Mouse (Mus musculus) liver, embryonic 12.5 days (tissue): ENCODE data around the gene Tbcb. TPM values are rescaled to one million over a fixed set of nuclear protein-coding genes. Genes with fewer than 3 reads are reported as not detected.
A peak's percentile ranks its signal among the peaks of the same experiment; 100 is the strongest.
"Not testable (repeated sequence)": the region's sequence is repeated elsewhere in the genome, so short reads cannot be mapped to it uniquely, and the experiment has no call there.

Source experiments
- ATAC-seq: fragments of 200-750 bp; cut with Nextera tagmentation; 2 replicates; pipeline ENCODE4 v1.8.0; 2017; ENCODE audit warnings: moderate number of reproducible peaks, mild to moderate bottlenecking, moderate library complexity
- H3K27ac ChIP-seq: fragments of 300-500 bp; sonication (generic); 2 replicates; pipeline ENCODE4 v1.5.1; 2016; ENCODE audit warnings: mild to moderate bottlenecking
- H3K27me3 ChIP-seq: fragments of 300-500 bp; sonication (generic); replicated peaks from 2 replicates; pipeline ENCODE4 v1.6.1; 2016; ENCODE audit warnings: mild to moderate bottlenecking, moderate library complexity
- H3K36me3 ChIP-seq: fragments of 300-500 bp; sonication (generic); 2 replicates; pipeline ENCODE4 v1.6.1; 2016; ENCODE audit warnings: mild to moderate bottlenecking, moderate library complexity
- H3K4me1 ChIP-seq: fragments of 300-500 bp; sonication (generic); 2 replicates; pipeline ENCODE4 v1.6.1; 2016
- H3K4me2 ChIP-seq: fragments of 300-500 bp; sonication (generic); 2 replicates; pipeline ENCODE4 v1.6.1; 2016; ENCODE audit warnings: mild to moderate bottlenecking, moderate library complexity
- H3K4me3 ChIP-seq: fragments of 300-500 bp; sonication (generic); 2 replicates; pipeline ENCODE4 v1.5.1; 2016; ENCODE audit warnings: mild to moderate bottlenecking, moderate library complexity
- H3K9ac ChIP-seq: fragments of 300-500 bp; sonication (generic); 2 replicates; pipeline ENCODE4 v1.6.1; 2016; ENCODE audit warnings: mild to moderate bottlenecking, moderate library complexity
- H3K9me3 ChIP-seq: fragments of 300-500 bp; sonication (generic); replicated peaks from 2 replicates; pipeline ENCODE4 v1.6.1; 2016; ENCODE audit warnings: mild to moderate bottlenecking, moderate library complexity
- WGBS: fragments of 180-500 bp; shearing (Covaris S2); methylation state at CpG from one replicate; pipeline ENCODE4 v1.1.7; 2016; ENCODE audit not compliant: insufficient replicate concordance; 5-methylcytosine and 5-hydroxymethylcytosine counted together
- polyA plus RNA-seq: library from polyadenylated mRNA; unstranded; fragments of >200 nt; fragmentation: Nextera tagmentation; extraction: Ambion mirVana; gene quantifications from 2 replicates; pipeline ENCODE4 v1.2.1, GENCODE M21; 2016

Tbcb gene
- polyA plus RNA-seq, 1 experiment from 2014 or later: 75.0 TPM

- Histone ChIP-seq H3K36me3 (peaks cover 91% of the 10 kb centered on the region), H3K27ac (no peak overlapping the region), H3K4me2 (no peak overlapping the region), H3K27me3 (no peaks in the 10 kb centered on the region), H3K4me1 (no peaks in the 10 kb centered on the region), H3K9me3 (no peaks in the 10 kb centered on the region), H3K4me3 (no peak overlapping the region), H3K9ac (no peak overlapping the region)
- 80% methylated on average over 12 of the region's 12 CpGs for WGBS
- ATAC-seq: no peak; the same call in 1 of the 2 replicates
These were observed 20.2 kb upstream of the Tbcb start for GRCm38 (mm10) chr7:30251956-30252954.

- H3K9me3 ChIP-seq, H3K27me3 ChIP-seq, ATAC-seq, H3K27ac ChIP-seq, H3K9ac ChIP-seq, H3K4me3 ChIP-seq, H3K4me2 ChIP-seq: not testable (repeated sequence)
- peaks cover 51% of the 10 kb centered on the region for H3K36me3 ChIP-seq
- H3K4me1 ChIP-seq: peaks cover 13% of the 10 kb centered on the region
- WGBS: 69% methylated on average over 3 of the region's 3 CpGs
These were observed 5.3 kb upstream of the Tbcb start for GRCm38 (mm10) chr7:30237374-30237773.

- Histone ChIP-seq H3K4me3 (no peak within 1 kb of the TSS), H3K4me2 (no peak within 1 kb of the TSS), H3K4me1 (peaks cover 21% of the 10 kb centered on the region), H3K27ac (no peak within 1 kb of the TSS), H3K27me3 (no peaks in the 10 kb centered on the region), H3K9ac (no peak within 1 kb of the TSS), H3K36me3 (peaks cover 34% of the 10 kb centered on the region), H3K9me3 (no peaks in the 10 kb centered on the region)
- no peak for ATAC-seq
- 80% methylated on average over 4 of the region's 4 CpGs for WGBS
These were observed 3.6 kb upstream of the Tbcb start, which contains the start of gene Ovol3 for GRCm38 (mm10) chr7:30235625-30236024. TSS of gene Ovol3 (minus strand) at chr7:30235725.

- Histone ChIP-seq H3K9ac (no peak overlapping the region), H3K4me3 (no peak overlapping the region), H3K4me1 (peaks cover 24% of the 10 kb centered on the region), H3K27me3 (no peaks in the 10 kb centered on the region), H3K36me3 (peaks cover 28% of the 10 kb centered on the region), H3K27ac (no peak overlapping the region), H3K9me3 (no peaks in the 10 kb centered on the region), H3K4me2 (no peak overlapping the region)
- ATAC-seq: no peak
- 85% methylated on average over 8 of the region's 8 CpGs for WGBS
These were observed 3.0 kb upstream of the Tbcb start for GRCm38 (mm10) chr7:30235091-30235490.

GRCm38 (mm10) chr7:30234276-30234858 lies 2.3 kb upstream of the Tbcb start:
- no peaks in the 10 kb centered on the region for H3K27me3 ChIP-seq
- no peak overlapping the region for H3K9ac ChIP-seq
- WGBS: 87% methylated on average over 15 of the region's 15 CpGs
- ATAC-seq: no peak
- H3K9me3 ChIP-seq: no peaks in the 10 kb centered on the region
- peaks cover 24% of the 10 kb centered on the region for H3K4me1 ChIP-seq
- no peak overlapping the region for H3K27ac ChIP-seq
- H3K36me3 ChIP-seq: peaks cover 21% of the 10 kb centered on the region
- no peak overlapping the region for H3K4me3 ChIP-seq
- no peak overlapping the region for H3K4me2 ChIP-seq

- Histone ChIP-seq H3K4me3 (peak overlapping the region; percentile 81), H3K9ac (peak overlapping the region; percentile 79; the same call in 1 of the 2 replicates), H3K4me1 (peaks cover 24% of the 10 kb centered on the region), H3K9me3 (no peaks in the 10 kb centered on the region), H3K27me3 (no peaks in the 10 kb centered on the region), H3K4me2 (peak overlapping the region; percentile 90), H3K27ac (0 out of 2 replicates have a peak overlapping the region, but pooled peaks have one; percentile 92), H3K36me3 (peaks cover 24% of the 10 kb centered on the region)
- ATAC-seq: no peak
- 81% methylated on average over 20 of the region's 20 CpGs for WGBS
These were observed 1.3 kb upstream of the Tbcb start for GRCm38 (mm10) chr7:30233387-30233786.

GRCm38 (mm10) chr7:30232631-30233148 lies 618 bp upstream of the Tbcb start:
- Histone ChIP-seq H3K4me1 (peaks cover 24% of the 10 kb centered on the region), H3K4me2 (peak overlapping the region; percentile 90), H3K9me3 (no peaks in the 10 kb centered on the region), H3K27me3 (no peaks in the 10 kb centered on the region), H3K27ac (peak overlapping the region; percentile 92), H3K4me3 (peak overlapping the region; percentile 81), H3K9ac (peak overlapping the region; percentile 79), H3K36me3 (peaks cover 26% of the 10 kb centered on the region)
- WGBS: 7% methylated on average over 24 of the region's 24 CpGs
- ATAC-seq: peak; percentile 24; the same call in 1 of the 2 replicates

- peak overlapping the region; percentile 90 for H3K4me2 ChIP-seq
- H3K9me3 ChIP-seq: no peaks in the 10 kb centered on the region
- WGBS: 1% methylated on average over 16 of the region's 16 CpGs
- ATAC-seq: no peak; the same call in 1 of the 2 replicates
- peaks cover 40% of the 10 kb centered on the region for H3K36me3 ChIP-seq
- peak overlapping the region; percentile 79 for H3K9ac ChIP-seq
- peaks cover 24% of the 10 kb centered on the region for H3K4me1 ChIP-seq
- H3K4me3 ChIP-seq: peak overlapping the region; percentile 81
- H3K27me3 ChIP-seq: no peaks in the 10 kb centered on the region
- H3K27ac ChIP-seq: peak overlapping the region; percentile 92
These were observed 774 bp downstream of the Tbcb start for GRCm38 (mm10) chr7:30231328-30231668.

- Histone ChIP-seq H3K4me2 (no peak overlapping the region), H3K9me3 (0 out of 2 replicates have a peak, but pooled peaks cover 3% of the 10 kb centered on the region), H3K4me3 (no peak overlapping the region), H3K27ac (no peak overlapping the region), H3K4me1 (peaks cover 22% of the 10 kb centered on the region), H3K36me3 (peaks cover 53% of the 10 kb centered on the region), H3K27me3 (no peaks in the 10 kb centered on the region), H3K9ac (no peak overlapping the region)
- WGBS: 83% methylated on average over 12 of the region's 12 CpGs
- no peak for ATAC-seq
These were observed 7.9 kb downstream of the Tbcb start for GRCm38 (mm10) chr7:30224206-30224605.

GRCm38 (mm10) chr7:30222205-30222604 lies 9.9 kb downstream of the Tbcb start:
- ATAC-seq: peak; percentile 73; the same call in 1 of the 2 replicates
- WGBS: 65% methylated on average over 5 of the region's 5 CpGs

GRCm38 (mm10) chr7:30221433-30221832 lies 10.6 kb downstream of the Tbcb start:
- 63% methylated on average over 3 of the region's 3 CpGs for WGBS

More at GRCm38 (mm10) chr7:30222205-30222604, 9.9 kb downstream of the Tbcb start:
- no peaks in the 10 kb centered on the region for H3K27me3 ChIP-seq
- no peak overlapping the region for H3K27ac ChIP-seq
- peak overlapping the region; percentile 17 for H3K4me2 ChIP-seq
- 0 out of 2 replicates have a peak, but pooled peaks cover 3% of the 10 kb centered on the region for H3K9me3 ChIP-seq
- no peak overlapping the region for H3K4me3 ChIP-seq
- no peak overlapping the region for H3K9ac ChIP-seq
- H3K36me3 ChIP-seq: peaks cover 44% of the 10 kb centered on the region
- H3K4me1 ChIP-seq: peaks cover 26% of the 10 kb centered on the region

More at GRCm38 (mm10) chr7:30221433-30221832, 10.6 kb downstream of the Tbcb start:
- Histone ChIP-seq H3K27me3 (no peaks in the 10 kb centered on the region), H3K36me3 (peaks cover 36% of the 10 kb centered on the region), H3K9me3 (0 out of 2 replicates have a peak, but pooled peaks cover 3% of the 10 kb centered on the region), H3K27ac (no peak overlapping the region), H3K4me1 (peaks cover 30% of the 10 kb centered on the region), H3K9ac (no peak overlapping the region), H3K4me3 (no peak overlapping the region), H3K4me2 (no peak overlapping the region)
- ATAC-seq: no peak
